Mouse (Mus musculus) E14TG2a.4 (cell line): ENCODE data around the gene Fam163b.
A peak's percentile ranks its signal among the peaks of the same experiment; 100 is the strongest.

Source experiments
- H3K27me3 ChIP-seq: 2 replicates; pipeline ENCODE4 v1.6.1; 2014; ENCODE audit warnings: low read length, control low read depth; ENCODE audit not compliant: insufficient read depth
- H3K36me3 ChIP-seq: 2 replicates; pipeline ENCODE4 v1.6.1; 2014; ENCODE audit warnings: low read length, control low read depth; ENCODE audit not compliant: insufficient read depth
- H3K4me1 ChIP-seq: replicated peaks from 2 replicates; pipeline ENCODE4 v1.6.1; 2014; ENCODE audit warnings: low read depth, low read length, control low read depth
- H3K4me3 ChIP-seq: replicated peaks from 2 replicates; pipeline ENCODE4 v1.5.1; 2014; ENCODE audit warnings: mild to moderate bottlenecking, low read length
- H3K9me3 ChIP-seq: 2 replicates; pipeline ENCODE4 v1.6.1; 2014; ENCODE audit warnings: low read length, control low read depth
- CTCF ChIP-seq: conservative IDR thresholded peaks from 2 replicates; pipeline ENCODE4 v1.5.1; 2014; ENCODE audit warnings: low read length
- NANOG ChIP-seq: IDR thresholded peaks from 2 replicates; pipeline ENCODE4 v1.6.1; 2014; ENCODE audit warnings: borderline replicate concordance, low read length, mixed read lengths
- POU5F1 ChIP-seq: IDR thresholded peaks from 2 replicates; pipeline ENCODE4 v1.6.1; 2014; ENCODE audit warnings: low read length, borderline replicate concordance

Gene Fam163b

DNA sequence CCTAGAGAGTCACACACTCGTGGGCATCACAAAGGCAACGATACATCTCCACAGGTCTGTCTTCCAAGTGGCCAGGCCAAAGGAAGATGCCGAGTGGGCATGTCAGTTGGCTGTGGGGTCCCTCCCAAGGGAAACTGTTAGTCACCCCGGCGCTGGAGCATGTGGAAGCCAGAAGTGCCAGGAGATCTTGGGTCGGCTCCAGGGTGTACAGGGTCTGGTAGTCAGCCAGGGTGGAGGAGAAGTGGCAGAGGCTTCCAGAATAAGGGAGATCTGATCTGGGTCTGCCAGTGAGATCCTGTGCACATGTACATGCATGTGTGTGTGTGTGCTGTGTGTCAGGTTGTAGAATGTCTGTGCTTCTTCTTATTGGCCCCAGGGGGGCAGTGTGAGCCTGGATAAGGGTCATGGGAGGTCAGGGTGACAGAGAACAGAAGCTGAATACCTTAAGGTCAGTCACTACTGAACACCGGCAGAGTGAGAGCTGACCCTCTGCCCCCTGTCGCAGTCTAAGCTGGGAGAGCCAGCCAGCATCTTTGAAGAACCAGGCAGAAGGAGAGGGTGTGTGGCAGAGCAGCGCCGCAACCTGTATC lies 64.5 kb downstream of the Fam163b start:
- Histone ChIP-seq H3K4me1 (peaks cover 7% of the 10 kb centered on the region; the same call in 1 of the 2 replicates), H3K36me3 (no peaks in the 10 kb centered on the region), H3K27me3 (peaks cover 12% of the 10 kb centered on the region), H3K9me3 (no peaks in the 10 kb centered on the region), H3K4me3 (no peak overlapping the region)
- TF ChIP-seq POU5F1 (no peak), NANOG (no peak), CTCF (no peak)

GRCm38 (mm10) chr2:27075485-27075884 lies 66.8 kb downstream of the Fam163b start:
- Histone ChIP-seq H3K4me3 (no peak overlapping the region), H3K27me3 (peaks cover 9% of the 10 kb centered on the region), H3K9me3 (no peaks in the 10 kb centered on the region), H3K4me1 (peaks cover 7% of the 10 kb centered on the region; the same call in 1 of the 2 replicates), H3K36me3 (no peaks in the 10 kb centered on the region)
- TF ChIP-seq CTCF (peak; percentile 28; the same call in 1 of the 2 replicates), POU5F1 (no peak)

GRCm38 (mm10) chr2:27074804-27075203 lies 67.5 kb downstream of the Fam163b start:
- Histone ChIP-seq H3K27me3 (peaks cover 8% of the 10 kb centered on the region), H3K4me1 (peaks cover 7% of the 10 kb centered on the region; the same call in 1 of the 2 replicates), H3K36me3 (no peaks in the 10 kb centered on the region), H3K4me3 (no peak overlapping the region), H3K9me3 (no peaks in the 10 kb centered on the region)
- TF ChIP-seq NANOG (no peak), CTCF (no peak), POU5F1 (no peak)

- no peaks in the 10 kb centered on the region for H3K27me3 ChIP-seq
- H3K4me1 ChIP-seq, result no peaks in the 10 kb centered on the region
- TF ChIP-seq NANOG (no peak), POU5F1 (no peak), CTCF (no peak)
- H3K9me3 ChIP-seq, result no peaks in the 10 kb centered on the region
- no peak overlapping the region for H3K4me3 ChIP-seq
- H3K36me3 ChIP-seq, result no peaks in the 10 kb centered on the region
Observed at GRCm38 (mm10) chr2:27073407-27073806, 68.9 kb downstream of the Fam163b start.

DNA sequence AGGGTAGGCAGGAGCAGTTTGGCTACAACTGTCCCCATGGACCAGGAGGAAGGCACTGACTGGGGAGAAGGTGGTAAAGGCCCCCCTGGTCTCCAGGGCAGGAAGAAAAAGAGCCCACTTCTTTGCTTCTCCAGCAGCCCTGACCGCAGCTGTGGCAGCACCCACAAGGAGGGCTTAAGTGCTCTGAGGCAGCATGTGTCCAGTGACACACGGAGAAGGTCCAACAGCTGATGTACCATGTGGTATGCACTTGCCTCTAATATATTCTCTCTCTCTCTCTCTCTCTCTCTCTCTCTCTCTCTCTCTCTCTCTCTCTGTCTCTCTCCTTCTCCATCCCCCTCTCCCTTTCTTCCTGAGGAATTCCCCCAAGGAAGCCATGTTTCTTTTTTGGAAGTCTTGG lies 70.3 kb downstream of the Fam163b start, which contains the start of gene Mymk:
Gene Mymk (minus strand): TSS at position 202 of the 400 bp plus-strand sequence.
- Histone ChIP-seq H3K27me3 (no peaks in the 10 kb centered on the region), H3K4me1 (no peaks in the 10 kb centered on the region), H3K36me3 (no peaks in the 10 kb centered on the region), H3K9me3 (no peaks in the 10 kb centered on the region), H3K4me3 (no peak within 1 kb of the TSS)
- TF ChIP-seq CTCF (no peak), NANOG (no peak)

DNA sequence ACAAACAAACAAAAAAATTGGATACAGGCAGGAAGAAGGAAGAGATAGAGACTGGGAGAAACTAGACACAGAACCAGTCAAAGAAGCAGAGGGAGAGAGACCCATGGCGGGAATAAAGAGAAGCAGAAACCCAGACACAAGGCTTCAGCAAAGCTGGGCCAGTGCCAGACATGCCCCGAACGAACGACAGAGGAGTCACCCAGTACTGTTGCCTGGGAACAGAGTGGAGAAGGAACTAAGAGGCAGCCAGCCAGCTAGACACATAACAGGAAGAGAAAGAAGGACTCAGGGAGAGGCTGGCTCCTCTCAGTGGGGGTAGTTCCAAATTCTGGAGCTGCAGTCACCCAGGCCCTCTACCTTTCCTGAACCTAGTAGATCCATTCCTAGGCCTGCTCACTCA lies 71.2 kb downstream of the Fam163b start:
- TF ChIP-seq NANOG (no peak), CTCF (no peak), POU5F1 (no peak)
- no peaks in the 10 kb centered on the region for H3K4me1 ChIP-seq
- no peaks in the 10 kb centered on the region for H3K36me3 ChIP-seq
- no peaks in the 10 kb centered on the region for H3K27me3 ChIP-seq
- no peak overlapping the region for H3K4me3 ChIP-seq
- no peaks in the 10 kb centered on the region for H3K9me3 ChIP-seq

GRCm38 (mm10) chr2:27070247-27070813 lies 72.0 kb downstream of the Fam163b start:
- Histone ChIP-seq H3K9me3 (no peaks in the 10 kb centered on the region), H3K4me1 (no peaks in the 10 kb centered on the region), H3K27me3 (no peaks in the 10 kb centered on the region), H3K36me3 (no peaks in the 10 kb centered on the region), H3K4me3 (no peak overlapping the region)
- TF ChIP-seq POU5F1, result no peak
- no peak for TF ChIP-seq NANOG
- no peak for TF ChIP-seq CTCF

DNA sequence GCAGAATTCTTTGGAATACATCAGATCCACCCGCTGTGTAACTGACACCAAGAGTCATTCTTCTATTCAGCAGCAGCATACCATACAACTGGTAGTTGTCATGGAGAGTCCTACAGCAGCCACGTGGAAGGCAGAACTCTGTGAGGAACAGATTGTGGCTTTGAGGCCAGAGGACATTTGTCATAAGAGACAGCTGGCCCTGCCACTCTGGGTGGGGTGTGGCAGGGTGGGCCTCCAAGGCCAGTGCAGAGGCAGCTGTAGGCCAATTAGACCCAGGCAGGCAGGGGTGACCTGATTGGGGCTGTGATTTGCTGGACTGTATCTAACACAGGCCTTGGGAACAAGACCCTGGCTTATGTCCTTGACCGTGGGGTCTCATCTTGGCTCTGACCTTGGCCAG lies 72.6 kb downstream of the Fam163b start:
- Histone ChIP-seq H3K36me3 (no peaks in the 10 kb centered on the region), H3K9me3 (no peaks in the 10 kb centered on the region), H3K4me3 (no peak overlapping the region), H3K27me3 (no peaks in the 10 kb centered on the region), H3K4me1 (no peaks in the 10 kb centered on the region)
- no peak for TF ChIP-seq CTCF
- TF ChIP-seq NANOG, result no peak
- no peak for TF ChIP-seq POU5F1

- H3K9me3 ChIP-seq, result no peaks in the 10 kb centered on the region
- no peaks in the 10 kb centered on the region for H3K27me3 ChIP-seq
- no peaks in the 10 kb centered on the region for H3K36me3 ChIP-seq
- TF ChIP-seq CTCF, result no peak
- no peak for TF ChIP-seq POU5F1
- TF ChIP-seq NANOG, result no peak
- H3K4me1 ChIP-seq, result no peaks in the 10 kb centered on the region
- H3K4me3 ChIP-seq, result no peak overlapping the region
Observed at GRCm38 (mm10) chr2:27067996-27068395, 74.3 kb downstream of the Fam163b start.
